Mouse (Mus musculus) liver, adult 2 months (tissue): Measurements from ENCODE around the gene Hdac4. TPM values are rescaled to one million over a fixed set of nuclear protein-coding genes. Genes with fewer than 3 reads are reported as not detected.

Experiments used
- DNase-seq: peaks from one replicate; pipeline ENCODE4 v3.0.0-alpha.2; 2011; ENCODE audit warnings: low read depth, low spot score; ENCODE audit errors: extremely low read depth
- H3K27ac ChIP-seq: fragments of 200-500 bp; replicated peaks from 2 replicates; pipeline ENCODE4 v1.5.1; 2012; ENCODE audit warnings: low read depth, mild to moderate bottlenecking, control low read depth, inconsistent platforms, low read length; ENCODE audit not compliant: insufficient read depth
- H3K27me3 ChIP-seq: fragments of 200-500 bp; 2 replicates; pipeline ENCODE4 v1.6.1; 2012; ENCODE audit warnings: mild to moderate bottlenecking, moderate library complexity, low read length, inconsistent platforms; ENCODE audit not compliant: control insufficient read depth, insufficient read depth
- H3K36me3 ChIP-seq: fragments of 200-500 bp; 2 replicates; pipeline ENCODE4 v1.6.1; 2012; ENCODE audit warnings: low read length, inconsistent platforms; ENCODE audit not compliant: control insufficient read depth, insufficient read depth
- H3K4me1 ChIP-seq: fragments of 200-500 bp; 2 replicates; pipeline ENCODE4 v1.6.1; 2011; ENCODE audit warnings: low read length; ENCODE audit not compliant: control insufficient read depth, insufficient read depth
- H3K4me3 ChIP-seq: fragments of 200-500 bp; 2 replicates; pipeline ENCODE4 v1.5.1; 2011; ENCODE audit warnings: low read depth, mild to moderate bottlenecking, control low read depth, low read length, moderate library complexity; ENCODE audit not compliant: insufficient read depth
- H3K79me2 ChIP-seq: fragments of 200-500 bp; 2 replicates; pipeline ENCODE4 v1.6.1; 2012; ENCODE audit warnings: inconsistent platforms, mild to moderate bottlenecking, low read length, moderate library complexity; ENCODE audit not compliant: control insufficient read depth, insufficient read depth
- H3K9ac ChIP-seq: fragments of 200-500 bp; 2 replicates; pipeline ENCODE4 v1.6.1; 2012; ENCODE audit warnings: low read depth, mild to moderate bottlenecking, control low read depth, inconsistent platforms, low read length
- CTCF ChIP-seq: fragments of 200-500 bp; IDR thresholded peaks from 2 replicates; pipeline ENCODE4 v1.5.1; 2011; ENCODE audit warnings: low read depth, low read length, control low read depth
- POLR2A ChIP-seq: fragments of 200-500 bp; IDR thresholded peaks from 2 replicates; pipeline ENCODE4 v1.6.1; 2011; ENCODE audit warnings: low read length, control low read depth; ENCODE audit not compliant: insufficient read depth; ENCODE audit errors: extremely low read depth
- WGBS: fragments of 180-500 bp; shearing (Covaris S2); methylation state at CpG from one replicate; pipeline ENCODE4 v1.1.7; 2018; 5-methylcytosine and 5-hydroxymethylcytosine counted together
- polyA plus RNA-seq: library from polyadenylated mRNA; depleted of rRNA; stranded (reverse); fragments of >200 nt; gene quantifications from 2 replicates; pipeline ENCODE4 v1.2.3, GENCODE M21; 2012
- total RNA-seq: library from RNA; depleted of rRNA; stranded (reverse); fragments of >200 nt; gene quantifications from 2 replicates; pipeline ENCODE4 v1.2.3, GENCODE M21; 2014

Gene Hdac4
- total and polyA plus RNA-seq, 2 experiments, result 5.3 to 5.7 TPM

DNA sequence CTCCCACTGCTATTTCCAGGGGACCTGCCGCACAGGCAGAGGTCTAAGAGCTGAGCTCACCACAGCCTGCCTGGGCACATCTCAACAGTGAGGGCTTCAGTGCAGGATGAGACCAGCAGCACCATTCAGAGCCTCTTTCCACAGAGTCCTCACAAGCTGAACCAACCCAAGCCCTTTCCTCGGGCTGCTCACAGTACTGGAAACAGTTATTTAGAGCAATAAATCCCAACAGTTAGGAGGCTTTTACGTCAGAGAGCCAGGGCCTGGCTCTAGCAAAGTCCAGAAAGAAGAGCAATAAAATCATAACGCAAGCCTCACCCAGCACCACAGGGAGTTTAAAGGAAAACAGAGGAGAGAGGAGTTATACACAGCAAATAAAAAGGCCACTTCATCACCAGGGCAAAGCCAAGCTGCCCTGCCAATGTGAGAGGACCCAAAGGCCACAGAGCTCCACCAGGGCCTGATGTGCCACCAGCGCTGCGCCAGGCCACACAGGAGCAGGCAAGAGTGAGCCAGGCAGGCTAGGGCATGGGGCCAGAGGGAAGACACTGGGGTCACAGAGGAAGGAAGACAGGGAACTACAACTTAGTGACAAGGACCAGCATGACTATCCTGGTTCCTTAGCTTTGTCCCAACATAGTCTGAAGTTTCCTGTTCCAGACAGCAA lies 50.5 kb downstream of the Hdac4 start:
- TF ChIP-seq POLR2A (no peak), CTCF (0 out of 2 replicates have a peak, but pooled peaks have one; percentile 7)
- Histone ChIP-seq H3K4me1 (peaks cover 4% of the 10 kb centered on the region), H3K4me3 (no peak overlapping the region), H3K79me2 (peaks cover 16% of the 10 kb centered on the region; the same call in 1 of the 2 replicates), H3K36me3 (0 out of 2 replicates have a peak, but pooled peaks cover 4% of the 10 kb centered on the region), H3K27ac (no peak overlapping the region), H3K27me3 (no peaks in the 10 kb centered on the region), H3K9ac (no peak overlapping the region)
- DNase-seq, result peak; percentile 49
- 54% methylated on average over 6 of the region's 6 CpGs for WGBS

DNA sequence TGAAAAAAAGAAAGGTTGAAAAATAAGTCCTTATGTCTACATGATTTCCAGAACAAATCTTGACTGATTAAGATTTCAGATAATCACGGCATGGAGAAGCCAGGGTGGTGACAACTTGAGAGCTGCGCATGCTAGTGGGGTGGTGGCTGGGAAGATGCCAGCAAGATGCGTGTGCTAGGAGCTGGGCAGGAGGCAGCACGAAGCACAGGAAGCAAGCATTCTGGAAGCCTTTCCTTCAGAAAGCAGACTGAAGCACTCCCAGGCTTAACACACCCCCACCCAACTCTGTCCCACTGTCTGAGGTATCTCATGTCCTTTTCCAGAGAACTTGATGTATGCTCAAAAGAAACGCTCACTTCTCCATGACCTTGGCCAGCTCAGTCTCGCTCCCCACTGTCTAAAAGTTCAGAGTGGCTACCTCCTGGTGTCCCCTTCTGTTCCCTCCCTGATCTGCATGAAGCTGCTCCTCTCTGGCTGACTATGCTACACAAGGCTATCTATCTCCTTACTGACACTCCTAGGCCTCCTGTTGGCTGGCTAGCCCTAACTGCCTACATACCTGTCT lies 52.1 kb downstream of the Hdac4 start:
- no peak overlapping the region for H3K9ac ChIP-seq
- H3K36me3 ChIP-seq, result 0 out of 2 replicates have a peak, but pooled peaks cover 4% of the 10 kb centered on the region
- WGBS, result 87% methylated on average over 6 of the region's 6 CpGs
- H3K27me3 ChIP-seq, result no peaks in the 10 kb centered on the region
- no peak for DNase-seq
- no peak overlapping the region for H3K4me3 ChIP-seq
- no peak overlapping the region for H3K27ac ChIP-seq
- peaks cover 19% of the 10 kb centered on the region; the same call in 1 of the 2 replicates for H3K79me2 ChIP-seq
- peaks cover 4% of the 10 kb centered on the region for H3K4me1 ChIP-seq
- no peak for TF ChIP-seq CTCF
- TF ChIP-seq POLR2A, result no peak

DNA sequence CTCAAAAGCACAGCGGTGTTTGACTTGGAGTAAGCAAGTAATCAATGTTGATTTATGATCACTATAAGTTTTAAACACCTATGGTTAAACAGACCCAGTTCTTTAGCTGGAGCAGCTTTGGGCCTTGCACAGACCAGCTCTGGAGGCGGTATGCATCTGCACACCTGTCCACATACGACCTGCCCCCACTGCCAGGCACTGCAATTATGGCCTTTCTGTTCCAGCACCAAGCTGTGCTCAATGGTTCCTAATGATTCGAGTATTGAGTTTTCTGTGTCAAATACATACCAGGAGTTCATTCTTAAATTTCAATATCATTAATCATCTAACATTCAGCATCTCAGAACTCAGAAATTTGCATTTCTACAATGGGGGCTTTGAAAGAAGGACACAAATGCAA lies 52.7 kb downstream of the Hdac4 start:
- H3K27ac ChIP-seq, result no peak overlapping the region
- TF ChIP-seq POLR2A (no peak), CTCF (no peak)
- 96% methylated on average over 4 of the region's 4 CpGs for WGBS
- no peak overlapping the region for H3K4me3 ChIP-seq
- 0 out of 2 replicates have a peak, but pooled peaks cover 3% of the 10 kb centered on the region for H3K36me3 ChIP-seq
- H3K4me1 ChIP-seq, result peaks cover 4% of the 10 kb centered on the region
- H3K79me2 ChIP-seq, result peaks cover 14% of the 10 kb centered on the region; the same call in 1 of the 2 replicates
- H3K9ac ChIP-seq, result no peak overlapping the region
- no peak for DNase-seq
- H3K27me3 ChIP-seq, result no peaks in the 10 kb centered on the region

DNA sequence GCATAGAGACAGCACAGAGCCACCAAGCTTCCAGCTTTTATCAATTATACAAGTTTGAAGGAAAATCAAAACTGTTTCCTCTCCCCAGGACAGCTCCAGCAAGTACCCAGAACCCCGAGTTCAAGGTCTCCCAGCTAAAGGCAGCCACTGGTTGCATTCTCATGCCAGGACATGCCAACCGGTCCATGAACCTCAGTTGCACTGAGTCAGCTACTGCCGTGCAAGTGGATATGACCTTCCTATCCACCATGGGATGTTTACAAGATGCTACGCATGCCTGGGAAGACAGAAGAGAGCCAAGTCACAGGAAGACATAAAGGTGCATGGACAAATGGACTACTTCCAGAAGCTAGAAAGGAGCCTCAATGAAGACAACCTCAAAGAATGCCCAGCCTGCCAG lies 56.5 kb downstream of the Hdac4 start:
- peaks cover 20% of the 10 kb centered on the region; the same call in 1 of the 2 replicates for H3K79me2 ChIP-seq
- no peak for TF ChIP-seq POLR2A
- no peak for TF ChIP-seq CTCF
- DNase-seq, result peak; percentile 43
- WGBS, result 60% methylated on average over 4 of the region's 4 CpGs
- H3K27ac ChIP-seq, result no peak overlapping the region
- no peaks in the 10 kb centered on the region for H3K4me1 ChIP-seq
- H3K4me3 ChIP-seq, result no peak overlapping the region
- H3K27me3 ChIP-seq, result no peaks in the 10 kb centered on the region
- H3K36me3 ChIP-seq, result no peaks in the 10 kb centered on the region
- no peak overlapping the region for H3K9ac ChIP-seq

DNA sequence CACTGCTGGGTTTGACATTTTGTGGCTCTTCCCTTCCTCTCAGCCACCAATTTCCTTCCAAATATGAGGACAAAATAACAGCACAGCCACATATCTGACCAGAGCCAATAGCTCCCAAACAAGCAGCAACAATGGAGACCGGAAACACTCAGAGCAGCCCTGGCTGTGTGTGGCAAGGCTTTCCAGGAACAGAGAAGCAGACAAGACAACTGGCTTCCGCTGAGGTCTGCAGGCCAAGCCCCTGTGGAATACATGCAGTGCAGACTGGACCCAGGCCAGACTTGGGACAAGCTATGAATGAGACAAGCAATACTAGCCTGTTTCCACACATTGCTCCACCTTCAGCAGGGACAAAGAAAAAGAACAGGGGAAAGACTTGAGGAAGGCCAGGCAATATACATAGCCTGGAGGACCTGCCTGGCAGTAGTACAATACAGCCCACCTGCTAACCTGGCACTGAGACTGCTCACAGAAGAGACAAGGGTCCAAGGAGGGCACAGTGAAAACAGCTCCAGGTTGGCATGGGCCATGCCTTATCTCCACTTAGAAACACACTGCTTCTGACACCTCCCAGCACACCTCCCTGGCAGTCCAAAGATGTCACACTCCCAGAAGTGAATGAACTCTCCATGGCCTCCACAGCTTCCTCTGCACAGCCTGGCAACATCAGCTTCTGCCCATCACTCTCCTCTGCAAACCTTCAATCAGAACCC lies 58.2 kb downstream of the Hdac4 start:
- WGBS, result 71% methylated on average over 2 of the region's 2 CpGs
- H3K4me3 ChIP-seq, result no peak overlapping the region
- no peak overlapping the region for H3K9ac ChIP-seq
- no peak overlapping the region for H3K27ac ChIP-seq
- H3K27me3 ChIP-seq, result no peaks in the 10 kb centered on the region
- no peaks in the 10 kb centered on the region for H3K36me3 ChIP-seq
- TF ChIP-seq POLR2A, result no peak
- no peak for TF ChIP-seq CTCF
- no peak for DNase-seq
- H3K79me2 ChIP-seq, result peaks cover 14% of the 10 kb centered on the region; the same call in 1 of the 2 replicates
- no peaks in the 10 kb centered on the region for H3K4me1 ChIP-seq
